Mouse (Mus musculus) midbrain, embryonic 14.5 days (tissue): ENCODE measurements around the gene Colec11. TPM values are rescaled to one million over a fixed set of nuclear protein-coding genes. Genes with fewer than 3 reads are reported as not detected.

Experiments
- ATAC-seq: fragments of 200-750 bp; cut with Nextera tagmentation; 2 replicates; pipeline ENCODE4 v1.8.0; 2017; ENCODE audit warnings: moderate number of reproducible peaks, moderate library complexity; ENCODE audit not compliant: low FRiP score, low TSS enrichment
- DNase-seq: peaks from one replicate; pipeline ENCODE4 v3.0.0-alpha.2; 2015
- H3K27ac ChIP-seq: fragments of 300-500 bp; sonication (generic); replicated peaks from 2 replicates; pipeline ENCODE4 v1.5.1; 2014; ENCODE audit warnings: mild to moderate bottlenecking, low read depth, low read length, moderate library complexity
- H3K27me3 ChIP-seq: fragments of 300-500 bp; sonication (generic); 2 replicates; pipeline ENCODE4 v1.6.1; 2014; ENCODE audit warnings: low read length, control low read depth, mixed read lengths; ENCODE audit not compliant: control insufficient read depth, insufficient read depth
- H3K36me3 ChIP-seq: fragments of 300-500 bp; sonication (generic); 2 replicates; pipeline ENCODE4 v1.6.1; 2014; ENCODE audit warnings: low read length, control low read depth; ENCODE audit not compliant: control insufficient read depth, insufficient read depth
- H3K4me1 ChIP-seq: fragments of 300-500 bp; sonication (generic); 2 replicates; pipeline ENCODE4 v1.6.1; 2014; ENCODE audit warnings: mild to moderate bottlenecking, antibody characterized with exemption, low read length, control low read depth; ENCODE audit not compliant: control insufficient read depth, insufficient read depth
- H3K4me2 ChIP-seq: fragments of 300-500 bp; sonication (generic); 2 replicates; pipeline ENCODE4 v1.6.1; 2014; ENCODE audit warnings: mild to moderate bottlenecking, low read length, moderate library complexity
- H3K4me3 ChIP-seq: fragments of 300-500 bp; sonication (generic); replicated peaks from 2 replicates; pipeline ENCODE4 v1.5.1; 2014; ENCODE audit warnings: low read depth, low read length
- H3K9ac ChIP-seq: fragments of 300-500 bp; sonication (generic); replicated peaks from 2 replicates; pipeline ENCODE4 v1.6.1; 2014; ENCODE audit warnings: mild to moderate bottlenecking, low read length, moderate library complexity
- H3K9me3 ChIP-seq: fragments of 300-500 bp; sonication (generic); 2 replicates; pipeline ENCODE4 v1.6.1; 2016; ENCODE audit warnings: low read length, control low read depth, mixed read lengths; ENCODE audit not compliant: control insufficient read depth
- WGBS: fragments of 180-500 bp; shearing (Covaris S2); extraction: QIAGEN DNeasy Blood & Tissue Kit; methylation state at CpG from one replicate; pipeline ENCODE4 v1.1.7; 2014; 5-methylcytosine and 5-hydroxymethylcytosine counted together
- polyA plus RNA-seq: library from polyadenylated mRNA; unstranded; fragments of >200 nt; fragmentation: Nextera tagmentation; extraction: Ambion mirVana; gene quantifications from 2 replicates; pipeline ENCODE4 v1.2.1, GENCODE M21; 2014

Colec11 gene
- polyA plus RNA-seq, 1 experiment from 2014 or later: 0.93 TPM

- DNase-seq (no peak), ATAC-seq (no peak; the same call in 1 of the 2 replicates)
- Histone ChIP-seq H3K27me3 (no peaks in the 10 kb centered on the region), H3K36me3 (peaks cover 44% of the 10 kb centered on the region), H3K4me2 (peak overlapping the region; percentile 81), H3K4me3 (peak overlapping the region; percentile 85), H3K27ac (peak overlapping the region; percentile 91), H3K9me3 (no peaks in the 10 kb centered on the region), H3K9ac (peak overlapping the region; percentile 97), H3K4me1 (peaks cover 12% of the 10 kb centered on the region)
- 2% methylated on average over 23 of the region's 23 CpGs for WGBS
Observed at GRCm38 (mm10) chr12:28635058-28635534, 11.9 kb upstream of the Colec11 start.

DNA sequence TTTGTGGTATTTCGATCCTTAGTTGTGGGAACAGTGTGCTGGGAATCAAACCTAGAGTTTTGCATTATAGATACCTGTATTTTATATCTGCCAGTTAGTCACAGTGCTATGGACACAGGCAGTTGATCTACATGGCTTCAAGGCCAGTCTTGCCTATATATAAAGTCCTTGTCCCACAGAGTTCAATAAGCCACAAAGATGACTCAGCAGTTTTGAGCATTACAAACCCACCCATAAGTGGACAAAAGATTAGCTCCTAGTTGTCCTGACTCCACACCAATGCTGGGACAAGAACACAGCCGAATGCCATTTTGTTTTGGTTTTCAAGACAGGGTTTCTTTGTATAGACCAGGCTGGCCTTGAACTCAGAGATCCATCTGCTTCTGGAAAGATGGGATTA is 5.3 kb upstream of the Colec11 start:
- Histone ChIP-seq H3K4me3 (no peak overlapping the region), H3K4me1 (0 out of 2 replicates have a peak, but pooled peaks cover 2% of the 10 kb centered on the region), H3K27ac (no peak overlapping the region), H3K36me3 (peaks cover 54% of the 10 kb centered on the region), H3K27me3 (no peaks in the 10 kb centered on the region), H3K9me3 (no peaks in the 10 kb centered on the region), H3K9ac (no peak overlapping the region), H3K4me2 (no peak overlapping the region)
- ATAC-seq: no peak
- WGBS: 92% methylated on average over 2 of the region's 2 CpGs
- no peak for DNase-seq

GRCm38 (mm10) chr12:28627092-28627491 is 3.9 kb upstream of the Colec11 start:
- Histone ChIP-seq H3K9ac (no peak overlapping the region), H3K4me1 (no peaks in the 10 kb centered on the region), H3K4me2 (no peak overlapping the region), H3K4me3 (no peak overlapping the region), H3K9me3 (no peaks in the 10 kb centered on the region), H3K27me3 (no peaks in the 10 kb centered on the region), H3K36me3 (peaks cover 40% of the 10 kb centered on the region), H3K27ac (no peak overlapping the region)
- 82% methylated on average over 4 of the region's 4 CpGs for WGBS
- no peak for DNase-seq
- ATAC-seq: no peak

DNA sequence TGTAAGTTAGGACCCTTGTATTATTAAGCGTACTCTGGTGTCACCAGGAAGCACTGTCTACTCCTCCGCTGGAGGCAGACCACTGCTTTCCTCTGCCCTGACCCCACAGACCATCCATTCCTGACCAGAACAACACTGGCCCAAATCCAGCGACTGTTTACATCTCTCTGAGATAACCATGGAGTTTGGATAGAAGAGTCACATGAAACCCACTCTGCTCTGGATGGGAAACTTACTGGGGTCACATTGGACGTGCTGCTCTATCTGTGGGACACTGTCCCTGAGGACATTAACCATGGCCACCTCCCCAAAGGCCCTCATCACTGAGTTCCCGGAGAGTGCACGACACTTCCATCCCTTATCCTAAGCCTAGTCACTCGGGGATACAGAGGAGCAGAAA is 2.2 kb upstream of the Colec11 start:
- Histone ChIP-seq H3K27ac (no peak overlapping the region), H3K4me1 (no peaks in the 10 kb centered on the region; the same call in 1 of the 2 replicates), H3K27me3 (no peaks in the 10 kb centered on the region), H3K9me3 (no peaks in the 10 kb centered on the region), H3K4me2 (no peak overlapping the region), H3K9ac (no peak overlapping the region), H3K36me3 (peaks cover 24% of the 10 kb centered on the region), H3K4me3 (no peak overlapping the region)
- 82% methylated on average over 7 of the region's 7 CpGs for WGBS
- no peak for ATAC-seq
- no peak for DNase-seq

- no peak overlapping the region for H3K4me2 ChIP-seq
- no peaks in the 10 kb centered on the region for H3K9me3 ChIP-seq
- ATAC-seq (no peak), DNase-seq (no peak)
- H3K4me3 ChIP-seq: no peak overlapping the region
- H3K27me3 ChIP-seq: no peaks in the 10 kb centered on the region
- no peak overlapping the region for H3K27ac ChIP-seq
- no peaks in the 10 kb centered on the region; the same call in 1 of the 2 replicates for H3K4me1 ChIP-seq
- peaks cover 12% of the 10 kb centered on the region for H3K36me3 ChIP-seq
- H3K9ac ChIP-seq: no peak overlapping the region
- 89% methylated on average over 2 of the region's 2 CpGs for WGBS
Observed at GRCm38 (mm10) chr12:28624251-28624650, 1.1 kb upstream of the Colec11 start.

GRCm38 (mm10) chr12:28622641-28623040 is 536 bp downstream of the Colec11 start:
- no peak for ATAC-seq
- H3K4me2 ChIP-seq: no peak overlapping the region
- H3K36me3 ChIP-seq: no peaks in the 10 kb centered on the region
- no peaks in the 10 kb centered on the region for H3K9me3 ChIP-seq
- 81% methylated on average over 1 of the region's 1 CpGs for WGBS
- H3K4me3 ChIP-seq: no peak overlapping the region
- no peak overlapping the region for H3K9ac ChIP-seq
- no peak for DNase-seq
- H3K27ac ChIP-seq: no peak overlapping the region
- no peaks in the 10 kb centered on the region; the same call in 1 of the 2 replicates for H3K4me1 ChIP-seq
- no peaks in the 10 kb centered on the region for H3K27me3 ChIP-seq

DNA sequence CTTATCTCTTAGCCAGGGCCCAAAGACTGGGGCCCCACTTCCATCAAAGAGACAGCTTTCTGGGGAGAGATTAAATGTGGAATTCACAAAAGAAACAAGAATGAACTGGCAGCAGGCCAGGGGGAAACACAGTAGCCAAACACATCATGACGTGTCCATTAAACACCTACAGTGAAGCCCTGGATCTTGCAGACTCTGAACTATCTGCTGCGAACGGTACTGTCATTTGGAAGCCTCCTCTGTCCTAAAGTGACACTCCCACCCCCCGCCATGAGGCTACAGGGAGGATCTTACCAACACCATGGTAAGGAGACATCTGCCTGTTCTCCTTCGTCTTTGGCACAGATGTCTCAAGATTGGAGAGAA is 1.0 kb downstream of the Colec11 start:
- no peak overlapping the region for H3K27ac ChIP-seq
- no peaks in the 10 kb centered on the region; the same call in 1 of the 2 replicates for H3K4me1 ChIP-seq
- DNase-seq: no peak
- ATAC-seq: no peak
- H3K4me2 ChIP-seq: no peak overlapping the region
- no peaks in the 10 kb centered on the region for H3K36me3 ChIP-seq
- no peaks in the 10 kb centered on the region for H3K9me3 ChIP-seq
- H3K9ac ChIP-seq: no peak overlapping the region
- no peak overlapping the region for H3K4me3 ChIP-seq
- no peaks in the 10 kb centered on the region for H3K27me3 ChIP-seq
- WGBS: 63% methylated on average over 5 of the region's 5 CpGs

DNA sequence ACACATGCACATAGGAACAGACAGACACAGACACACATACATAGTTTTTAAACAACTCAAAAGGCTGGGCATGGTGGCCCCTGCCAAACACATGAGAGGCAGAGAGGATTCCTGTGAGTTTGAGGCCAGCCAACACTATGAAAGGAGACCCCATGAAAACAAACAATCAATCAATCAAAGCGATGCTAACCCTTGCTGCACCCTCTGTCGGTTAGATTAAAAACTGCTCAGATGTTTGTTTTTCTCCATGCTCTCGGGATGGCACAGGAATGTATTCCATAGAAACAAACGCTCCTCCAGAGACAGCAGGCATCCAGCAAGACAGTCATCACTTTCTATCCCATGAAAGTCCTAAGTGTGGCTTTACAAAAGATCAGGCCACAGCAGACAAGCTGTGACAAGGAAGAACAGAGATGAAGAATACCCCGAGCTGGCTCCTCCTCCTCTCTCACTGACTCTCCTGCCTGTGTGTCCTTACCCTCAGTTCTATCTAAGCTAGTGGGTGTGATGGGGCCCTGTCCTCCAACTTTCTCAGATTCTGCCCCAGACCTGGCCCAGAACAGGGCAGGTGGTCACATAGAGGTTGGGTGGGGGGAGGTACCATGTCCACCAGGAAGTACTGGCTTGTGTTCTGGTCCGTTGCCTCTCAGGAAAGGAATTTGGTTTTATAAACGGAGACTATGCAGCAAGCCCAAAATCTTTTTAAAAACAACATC is 1.6 kb downstream of the Colec11 start:
- no peak overlapping the region for H3K4me2 ChIP-seq
- WGBS: 31% methylated on average over 7 of the region's 7 CpGs
- no peak for ATAC-seq

GRCm38 (mm10) chr12:28617297-28617696 is 5.9 kb downstream of the Colec11 start:
- DNase-seq: no peak
- H3K36me3 ChIP-seq: no peaks in the 10 kb centered on the region
- H3K27ac ChIP-seq: no peak overlapping the region
- H3K9me3 ChIP-seq: no peaks in the 10 kb centered on the region
- no peak overlapping the region for H3K4me3 ChIP-seq
- H3K9ac ChIP-seq: no peak overlapping the region
- ATAC-seq: no peak
- 79% methylated on average over 4 of the region's 4 CpGs for WGBS
- no peak overlapping the region for H3K4me2 ChIP-seq
- H3K27me3 ChIP-seq: no peaks in the 10 kb centered on the region
- H3K4me1 ChIP-seq: no peaks in the 10 kb centered on the region; the same call in 1 of the 2 replicates

More for the DNA sequence above, 1.6 kb downstream of the Colec11 start:
- Histone ChIP-seq H3K4me1 (no peaks in the 10 kb centered on the region; the same call in 1 of the 2 replicates), H3K27ac (no peak overlapping the region), H3K27me3 (no peaks in the 10 kb centered on the region), H3K36me3 (no peaks in the 10 kb centered on the region), H3K4me3 (no peak overlapping the region), H3K9ac (no peak overlapping the region), H3K9me3 (no peaks in the 10 kb centered on the region)
- no peak for DNase-seq
